Mouse (Mus musculus) heart, embryonic 15.5 days (tissue): Measurements from ENCODE around the gene Zbtb37. TPM values are rescaled to one million over a fixed set of nuclear protein-coding genes. Genes with fewer than 3 reads are reported as not detected.
"Not testable (repeated sequence)": the region's sequence is repeated elsewhere in the genome, so short reads cannot be mapped to it uniquely, and the experiment has no call there.

Source experiments
- ATAC-seq: fragments of 200-750 bp; cut with Nextera tagmentation; replicated peaks from 2 replicates; pipeline ENCODE4 v1.8.0; 2017; ENCODE audit warnings: low read depth, moderate TSS enrichment; ENCODE audit not compliant: insufficient number of reproducible peaks, insufficient read depth, low FRiP score
- H3K27ac ChIP-seq: fragments of 300-500 bp; sonication (generic); 2 replicates; pipeline ENCODE4 v1.5.1; 2015; ENCODE audit warnings: mild to moderate bottlenecking, inconsistent platforms
- H3K27me3 ChIP-seq: fragments of 300-500 bp; sonication (generic); 2 replicates; pipeline ENCODE4 v1.6.1; 2015; ENCODE audit warnings: inconsistent platforms
- H3K36me3 ChIP-seq: fragments of 300-500 bp; sonication (generic); 2 replicates; pipeline ENCODE4 v1.6.1; 2015; ENCODE audit warnings: mild to moderate bottlenecking, inconsistent platforms
- H3K4me1 ChIP-seq: fragments of 300-500 bp; sonication (generic); replicated peaks from 2 replicates; pipeline ENCODE4 v1.6.1; 2015; ENCODE audit warnings: inconsistent platforms
- H3K4me2 ChIP-seq: fragments of 300-500 bp; sonication (generic); 2 replicates; pipeline ENCODE4 v1.6.1; 2015; ENCODE audit warnings: inconsistent platforms, mild to moderate bottlenecking, moderate library complexity
- H3K4me3 ChIP-seq: fragments of 300-500 bp; sonication (generic); 2 replicates; pipeline ENCODE4 v1.5.1; 2015; ENCODE audit warnings: mild to moderate bottlenecking, inconsistent platforms
- H3K9ac ChIP-seq: fragments of 300-500 bp; sonication (generic); 2 replicates; pipeline ENCODE4 v1.6.1; 2015; ENCODE audit warnings: mild to moderate bottlenecking, inconsistent platforms
- H3K9me3 ChIP-seq: fragments of 300-500 bp; sonication (generic); replicated peaks from 2 replicates; pipeline ENCODE4 v1.6.1; 2016; ENCODE audit warnings: inconsistent platforms
- WGBS: fragments of 180-500 bp; shearing (Covaris S2); methylation state at CpG from one replicate; pipeline ENCODE4 v1.1.7; 2015; ENCODE audit warnings: mixed read lengths; 5-methylcytosine and 5-hydroxymethylcytosine counted together
- polyA plus RNA-seq: library from polyadenylated mRNA; unstranded; fragments of >200 nt; fragmentation: Nextera tagmentation; extraction: Ambion mirVana; gene quantifications from 2 replicates; pipeline ENCODE4 v1.2.1, GENCODE M21; 2015

Gene Zbtb37
- polyA plus RNA-seq, 1 experiment from 2014 or later: 7.4 TPM

- peaks cover 24% of the 10 kb centered on the region for H3K36me3 ChIP-seq
- H3K27me3 ChIP-seq: no peaks in the 10 kb centered on the region
- no peak overlapping the region for H3K9ac ChIP-seq
- H3K4me3 ChIP-seq: no peak overlapping the region
- H3K4me2 ChIP-seq: no peak overlapping the region
- no peaks in the 10 kb centered on the region for H3K9me3 ChIP-seq
- H3K27ac ChIP-seq: no peak overlapping the region
- 91% methylated on average over 9 of the region's 9 CpGs for WGBS
- peaks cover 15% of the 10 kb centered on the region for H3K4me1 ChIP-seq
- no peak for ATAC-seq
Measured at GRCm38 (mm10) chr1:161031881-161032280, 2.8 kb downstream of the Zbtb37 start.

GRCm38 (mm10) chr1:161030058-161030457, 4.6 kb downstream of the Zbtb37 start:
- no peak for ATAC-seq
- WGBS: 87% methylated on average over 3 of the region's 3 CpGs

GRCm38 (mm10) chr1:161028427-161028826, 6.2 kb downstream of the Zbtb37 start:
- not testable (repeated sequence) for H3K4me2 ChIP-seq, H3K9me3 ChIP-seq, ATAC-seq, H3K27me3 ChIP-seq, H3K4me3 ChIP-seq, H3K9ac ChIP-seq, H3K4me1 ChIP-seq, H3K27ac ChIP-seq
- H3K36me3 ChIP-seq: peaks cover 21% of the 10 kb centered on the region
- WGBS: 90% methylated on average over 1 of the region's 1 CpGs

More at GRCm38 (mm10) chr1:161030058-161030457, 4.6 kb downstream of the Zbtb37 start:
- Histone ChIP-seq H3K27ac (no peak overlapping the region), H3K9me3 (no peaks in the 10 kb centered on the region), H3K27me3 (no peaks in the 10 kb centered on the region), H3K4me1 (peaks cover 8% of the 10 kb centered on the region; the same call in 1 of the 2 replicates), H3K4me3 (no peak overlapping the region), H3K36me3 (peaks cover 21% of the 10 kb centered on the region), H3K9ac (no peak overlapping the region), H3K4me2 (no peak overlapping the region)

- Histone ChIP-seq H3K27ac (no peak overlapping the region), H3K36me3 (peaks cover 16% of the 10 kb centered on the region), H3K4me2 (no peak overlapping the region), H3K9ac (no peak overlapping the region), H3K4me3 (no peak overlapping the region), H3K9me3 (no peaks in the 10 kb centered on the region), H3K27me3 (no peaks in the 10 kb centered on the region), H3K4me1 (no peaks in the 10 kb centered on the region; the same call in 1 of the 2 replicates)
- ATAC-seq: no peak
- 67% methylated on average over 2 of the region's 2 CpGs for WGBS
Measured at GRCm38 (mm10) chr1:161027196-161027595, 7.5 kb downstream of the Zbtb37 start.

- Histone ChIP-seq H3K27me3 (no peaks in the 10 kb centered on the region), H3K4me1 (no peaks in the 10 kb centered on the region; the same call in 1 of the 2 replicates), H3K4me2 (no peak overlapping the region), H3K9ac (no peak overlapping the region), H3K27ac (peak overlapping the region; percentile 53; the same call in 1 of the 2 replicates), H3K36me3 (peaks cover 6% of the 10 kb centered on the region; the same call in 1 of the 2 replicates), H3K4me3 (no peak overlapping the region), H3K9me3 (no peaks in the 10 kb centered on the region)
- WGBS: 82% methylated on average over 5 of the region's 5 CpGs
- no peak for ATAC-seq
Measured at GRCm38 (mm10) chr1:161025410-161026210, 9.0 kb downstream of the Zbtb37 start.

GRCm38 (mm10) chr1:161020051-161020450, 14.6 kb downstream of the Zbtb37 start:
- Histone ChIP-seq H3K27ac (no peak overlapping the region), H3K4me2 (no peak overlapping the region), H3K9ac (no peak overlapping the region), H3K36me3 (peaks cover 23% of the 10 kb centered on the region), H3K4me3 (no peak overlapping the region), H3K27me3 (no peaks in the 10 kb centered on the region), H3K4me1 (no peaks in the 10 kb centered on the region; the same call in 1 of the 2 replicates), H3K9me3 (no peaks in the 10 kb centered on the region)
- 94% methylated on average over 14 of the region's 14 CpGs for WGBS
- no peak for ATAC-seq

- Histone ChIP-seq H3K36me3 (peaks cover 38% of the 10 kb centered on the region), H3K4me3 (no peak overlapping the region), H3K9ac (no peak overlapping the region), H3K9me3 (no peaks in the 10 kb centered on the region), H3K27me3 (no peaks in the 10 kb centered on the region), H3K4me1 (no peaks in the 10 kb centered on the region), H3K4me2 (no peak overlapping the region), H3K27ac (no peak overlapping the region)
- WGBS: 83% methylated on average over 2 of the region's 2 CpGs
- no peak for ATAC-seq
Measured at GRCm38 (mm10) chr1:161016378-161016777, 18.3 kb downstream of the Zbtb37 start.

GRCm38 (mm10) chr1:161010436-161010835, 24.2 kb downstream of the Zbtb37 start:
- Histone ChIP-seq H3K4me1 (no peaks in the 10 kb centered on the region), H3K36me3 (peaks cover 23% of the 10 kb centered on the region), H3K9me3 (no peaks in the 10 kb centered on the region), H3K27ac (no peak overlapping the region), H3K4me3 (no peak overlapping the region), H3K9ac (no peak overlapping the region), H3K27me3 (no peaks in the 10 kb centered on the region), H3K4me2 (no peak overlapping the region)
- ATAC-seq: no peak
- 84% methylated on average over 4 of the region's 4 CpGs for WGBS

- no peaks in the 10 kb centered on the region for H3K4me1 ChIP-seq
- no peak for ATAC-seq
- 97% methylated on average over 2 of the region's 2 CpGs for WGBS
- no peak overlapping the region for H3K4me2 ChIP-seq
- no peak overlapping the region for H3K4me3 ChIP-seq
- H3K9ac ChIP-seq: no peak overlapping the region
- no peaks in the 10 kb centered on the region for H3K27me3 ChIP-seq
- H3K36me3 ChIP-seq: peaks cover 25% of the 10 kb centered on the region
- no peaks in the 10 kb centered on the region for H3K9me3 ChIP-seq
- no peak overlapping the region for H3K27ac ChIP-seq
Measured at GRCm38 (mm10) chr1:161008038-161008437, 26.6 kb downstream of the Zbtb37 start.

- no peak overlapping the region for H3K4me3 ChIP-seq
- no peak overlapping the region for H3K27ac ChIP-seq
- no peak overlapping the region for H3K9ac ChIP-seq
- no peak for ATAC-seq
- no peaks in the 10 kb centered on the region for H3K4me1 ChIP-seq
- H3K9me3 ChIP-seq: no peaks in the 10 kb centered on the region
- H3K36me3 ChIP-seq: peaks cover 11% of the 10 kb centered on the region; the same call in 1 of the 2 replicates
- no peak overlapping the region for H3K4me2 ChIP-seq
- 77% methylated on average over 5 of the region's 5 CpGs for WGBS
- H3K27me3 ChIP-seq: no peaks in the 10 kb centered on the region
Measured at GRCm38 (mm10) chr1:161006471-161006870, 28.2 kb downstream of the Zbtb37 start.

GRCm38 (mm10) chr1:161005526-161005925, 29.1 kb downstream of the Zbtb37 start:
- Histone ChIP-seq H3K27ac (no peak overlapping the region), H3K9ac (no peak overlapping the region), H3K4me2 (no peak overlapping the region), H3K4me3 (no peak overlapping the region), H3K36me3 (peaks cover 10% of the 10 kb centered on the region; the same call in 1 of the 2 replicates), H3K27me3 (no peaks in the 10 kb centered on the region), H3K9me3 (no peaks in the 10 kb centered on the region), H3K4me1 (no peaks in the 10 kb centered on the region)
- 60% methylated on average over 3 of the region's 3 CpGs for WGBS
- no peak for ATAC-seq

GRCm38 (mm10) chr1:161004942-161005341, 29.7 kb downstream of the Zbtb37 start:
- Histone ChIP-seq H3K36me3 (peaks cover 10% of the 10 kb centered on the region; the same call in 1 of the 2 replicates), H3K27me3 (no peaks in the 10 kb centered on the region), H3K9ac (no peak overlapping the region), H3K4me1 (no peaks in the 10 kb centered on the region), H3K4me2 (no peak overlapping the region), H3K4me3 (no peak overlapping the region), H3K9me3 (no peaks in the 10 kb centered on the region), H3K27ac (no peak overlapping the region)
- ATAC-seq: no peak
- WGBS: 67% methylated on average over 4 of the region's 4 CpGs
